Mouse (Mus musculus): ENCODE measurements at regions not wholly inside any gene's neighbourhood (a gene's known extent, or its start where the extent isn't known, plus 50 kb on each side); places are given as distances from the start of the nearest gene placed in this dataset.

- TF ChIP-seq MYOD1 (IDR thresholded peaks at IDR 0.05; ENCODE audit: control insufficient read depth, insufficient read length, low read depth): no peak
- TF ChIP-seq MYOG (IDR thresholded peaks at IDR 0.05; ENCODE audit: control insufficient read depth, extremely low read depth, insufficient read length): no peak
- no peak for TF ChIP-seq CTCF (IDR thresholded peaks at IDR 0.05; ENCODE audit: control insufficient read depth, insufficient read depth, insufficient read length)
- TF ChIP-seq USF1 (IDR thresholded peaks at IDR 0.05; ENCODE audit: low read depth): no peak
- TF ChIP-seq MAX (IDR thresholded peaks at IDR 0.05): no peak
- TF ChIP-seq CEBPB (IDR thresholded peaks at IDR 0.05; ENCODE audit: low read depth): no peak
- no peak for TF ChIP-seq FOSL1 (IDR thresholded peaks at IDR 0.05; ENCODE audit: insufficient read depth, low read length, poor library complexity, severe bottlenecking)
Observed at GRCm38 (mm10) chr1:73411452-73411851, 395.7 kb upstream of the Tnp1 start.

Data from C2C12 (cell line).